Mouse (Mus musculus) left cerebral cortex, postnatal 25 days (tissue): Measurements from ENCODE around the gene Ercc6. TPM values are rescaled to one million over a fixed set of nuclear protein-coding genes. Genes with fewer than 3 reads are reported as not detected.

Experiments
- DNase-seq, 2 experiments: peaks; one replicate each; pipeline ENCODE4 v3.0.0; 2022; ENCODE audit warnings: low spot score in 2 of 2, mixed read lengths in 1 of 2
- intact Hi-C: fragments of 180-260 bp; cut with DNase I; formaldehyde crosslinking; loops from one replicate; pipeline ENCODE4 v1.15.1; 2025
- total RNA-seq, 2 experiments: library from RNA; stranded (reverse); gene quantifications; 2 replicates each; pipeline ENCODE4 v1.2.3; 2021

The Ercc6 gene
- total RNA-seq, 2 experiments from 2014 or later: 20.1 to 23.4 TPM

DNA sequence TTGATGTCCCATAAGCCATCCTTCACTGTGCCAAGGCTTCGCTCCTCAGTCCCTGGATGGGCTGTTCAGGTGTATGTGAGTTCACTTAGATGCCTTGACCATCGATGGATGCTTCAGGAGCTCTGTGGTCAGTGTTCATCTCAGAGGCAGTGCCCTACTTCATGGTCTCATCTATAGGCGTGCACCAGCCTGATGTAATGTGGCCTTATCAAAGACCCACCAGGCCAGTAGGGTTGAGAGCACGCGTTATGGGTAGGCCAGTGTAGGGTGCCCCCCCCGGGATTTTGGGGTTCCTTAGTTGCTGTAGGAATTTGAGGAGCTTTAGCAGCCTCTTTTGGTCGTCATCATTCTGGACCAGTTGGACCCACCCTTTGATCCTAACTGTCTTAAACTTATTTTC, 111.5 kb downstream of the Ercc6 start:
- intact Hi-C loops: no loop called here
- no peak for DNase-seq

DNA sequence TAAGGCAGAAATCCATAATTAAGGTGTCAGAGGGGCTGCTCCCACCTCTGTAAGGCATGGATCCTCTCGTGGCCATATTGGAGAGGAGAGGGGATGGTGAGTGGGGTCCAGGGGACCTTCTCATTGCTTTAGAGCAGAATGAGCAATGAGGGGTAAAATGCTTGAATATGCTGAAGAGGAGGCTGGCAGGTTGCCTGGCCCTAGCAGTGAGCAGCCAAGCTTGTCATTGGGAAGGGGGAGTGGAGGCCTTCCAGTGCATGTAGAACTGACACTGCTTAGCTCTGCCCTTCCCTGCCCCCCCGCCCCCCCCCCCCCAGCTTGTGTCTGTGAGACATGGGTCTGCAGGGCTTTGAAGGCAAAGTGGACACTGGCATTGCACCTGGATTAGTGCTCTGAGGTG, 114.0 kb downstream of the Ercc6 start:
- intact Hi-C loops: no loop called here
- no peak for DNase-seq

DNA sequence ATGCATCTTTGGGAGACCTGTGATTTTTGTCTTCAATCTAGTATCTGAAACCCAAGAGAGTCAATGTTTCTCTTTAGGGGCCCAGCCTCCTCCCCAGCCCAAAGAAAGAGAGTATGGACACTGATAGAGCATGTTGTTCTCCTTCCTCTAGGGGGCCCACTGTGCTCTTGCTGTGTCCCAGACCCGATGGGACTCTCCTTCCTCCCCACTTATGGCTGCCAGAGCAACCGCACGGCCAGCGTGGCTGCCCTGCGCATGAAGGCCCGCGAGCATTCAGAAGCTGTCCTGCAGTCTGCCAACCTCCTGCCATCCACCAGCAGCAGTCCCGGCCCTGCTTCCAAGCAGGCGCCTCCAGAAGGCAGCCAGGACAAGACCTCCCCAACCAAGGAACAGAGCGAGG, 115.3 kb downstream of the Ercc6 start:
- intact Hi-C loops: no loop called here
- DNase-seq: no peak

Other genes with a start within 250 kb of the Ercc6 start
- 100 to 1,000 TPM in 1 of 2 experiments, 10 to 100 TPM in 1; 94.0 to 101 TPM for gene Ogdhl, start 191.5 kb upstream of the Ercc6 start, total RNA-seq
- gene 1700024G13Rik, start 125.1 kb upstream of the Ercc6 start, total RNA-seq: not detected
- 1 to 10 TPM in 1 of 2 experiments, under 1 TPM in 1; 0.57 to 2.7 TPM for gene Slc18a3, start 48.7 kb upstream of the Ercc6 start, total RNA-seq
- 1 to 10 TPM in 1 of 2 experiments, under 1 TPM in 1; 0.76 to 3.1 TPM for gene Chat, start 47.5 kb upstream of the Ercc6 start, total RNA-seq
- not detected for gene Prrxl1, start 85.9 kb downstream of the Ercc6 start, total RNA-seq
- gene 3425401B19Rik, start 171.8 kb downstream of the Ercc6 start, total RNA-seq: under 1 TPM; 0.21 to 0.25 TPM